Mouse (Mus musculus) large intestine, adult 2 months (tissue): ENCODE data around the gene Lpar5. TPM values are rescaled to one million over a fixed set of nuclear protein-coding genes. Genes with fewer than 3 reads are reported as not detected.
"Not testable (repeated sequence)": the region's sequence is repeated elsewhere in the genome, so short reads cannot be mapped to it uniquely, and the experiment has no call there.

Experiments
- DNase-seq: peaks from one replicate; pipeline ENCODE4 v3.0.0-alpha.2; 2012; ENCODE audit warnings: low read depth, low spot score
- WGBS: fragments of 180-500 bp; shearing (Covaris S2); methylation state at CpG from one replicate; pipeline ENCODE4 v1.1.7; 2018; 5-methylcytosine and 5-hydroxymethylcytosine counted together
- polyA plus RNA-seq: library from polyadenylated mRNA; depleted of rRNA; stranded (reverse); fragments of >200 nt; gene quantifications from 2 replicates; pipeline ENCODE4 v1.2.3, GENCODE M21; 2012; rRNA removed

Gene Lpar5
- polyA plus RNA-seq, result 55.4 and 127 TPM in 2 replicates

- DNase-seq, result no peak
- 25% methylated on average over 8 of the region's 8 CpGs for WGBS
These were observed at the start of gene Lpar5 for GRCm38 (mm10) chr6:125067571-125067995. Lpar5 (plus strand) TSS chr6:125067920.

- DNase-seq, result not testable (repeated sequence)
- WGBS, result 39% methylated on average over 8 of the region's 9 CpGs
These were observed 37.2 kb upstream of the Lpar5 start for GRCm38 (mm10) chr6:125030532-125030931.

GRCm38 (mm10) chr6:125031604-125032003 is 36.1 kb upstream of the Lpar5 start:
- WGBS, result 82% methylated on average over 16 of the region's 16 CpGs
- DNase-seq, result no peak

GRCm38 (mm10) chr6:125038666-125039065 is 29.1 kb upstream of the Lpar5 start:
- DNase-seq, result no peak
- WGBS, result 96% methylated on average over 4 of the region's 4 CpGs

DNA sequence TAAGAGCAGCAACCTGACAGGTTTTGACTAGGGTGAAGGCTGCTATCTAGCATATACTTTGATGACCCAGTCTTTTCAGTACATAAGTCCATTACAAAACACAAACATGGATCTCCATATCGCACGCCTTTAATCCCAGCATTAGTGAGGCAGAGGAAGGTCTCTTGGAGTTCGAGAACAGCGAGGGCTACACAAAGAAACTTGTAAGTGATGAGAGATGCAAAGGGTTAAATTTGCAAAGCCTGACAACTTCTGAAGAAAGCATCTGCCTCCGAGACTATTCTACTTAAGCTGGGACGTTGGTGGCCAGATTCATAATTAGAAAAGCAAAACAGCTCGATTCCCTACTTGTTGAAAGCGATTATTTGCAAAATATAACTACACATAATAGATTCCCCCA is 28.6 kb upstream of the Lpar5 start:
- DNase-seq, result no peak
- WGBS, result 5% methylated on average over 8 of the region's 8 CpGs

DNA sequence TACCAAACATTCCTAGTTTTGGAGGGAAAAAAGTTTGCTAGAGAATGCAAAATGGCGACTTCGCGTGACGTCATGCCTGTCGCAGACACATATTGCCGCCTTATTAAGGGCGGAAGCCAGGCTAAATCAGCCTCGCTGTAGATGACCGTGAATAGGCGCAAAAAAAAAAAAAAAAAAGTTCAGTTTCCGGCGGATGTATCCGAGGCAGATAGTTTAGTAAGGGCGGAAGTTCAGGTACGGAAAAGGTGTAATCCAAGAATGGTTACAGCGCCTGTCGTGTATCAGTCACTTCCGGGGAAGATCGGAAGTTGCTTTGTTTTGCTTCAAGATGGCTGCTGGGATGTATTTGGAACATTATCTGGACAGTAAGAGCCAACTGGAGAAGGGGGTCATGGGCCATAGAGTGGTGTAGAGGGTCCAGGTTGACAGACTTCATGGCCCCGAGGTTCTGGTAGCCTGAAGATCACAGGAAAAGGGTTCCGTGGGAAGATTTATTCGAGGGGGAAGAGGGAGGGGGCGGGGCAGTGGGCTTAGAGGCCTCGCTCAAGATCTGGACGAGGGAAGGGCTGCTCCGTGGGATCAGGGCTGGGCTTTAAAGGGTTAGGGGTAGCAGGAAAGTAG is 28.1 kb upstream of the Lpar5 start, which contains the start of gene Ing4:
TSS of gene Ing4 (plus strand) at position 228 of the 621 bp plus-strand sequence.
- under 1% methylated on average over 26 of the region's 26 CpGs for WGBS
- DNase-seq, result peak; percentile 89

GRCm38 (mm10) chr6:125040221-125040620 is 27.5 kb upstream of the Lpar5 start:
- DNase-seq, result no peak
- 5% methylated on average over 7 of the region's 7 CpGs for WGBS

DNA sequence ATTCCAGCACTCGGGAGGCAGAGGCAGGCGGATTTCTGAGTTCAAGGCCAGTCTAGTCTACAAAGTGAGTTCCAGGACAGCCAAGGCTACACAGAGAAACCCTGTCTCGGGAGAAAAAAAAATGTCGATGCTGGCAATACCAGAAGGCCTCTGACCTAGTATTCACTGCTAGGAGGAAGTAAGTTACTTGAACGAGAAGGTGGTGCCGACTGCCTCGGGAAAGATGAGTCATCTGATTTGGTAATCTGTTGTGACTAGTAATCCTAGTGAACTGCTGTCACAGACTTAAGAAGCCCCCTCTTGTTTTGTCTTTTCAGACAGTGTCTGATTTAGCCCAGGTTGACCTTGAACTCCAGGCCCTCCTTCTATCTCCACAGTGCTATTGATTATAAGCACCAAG is 26.7 kb upstream of the Lpar5 start:
- DNase-seq, result no peak
- WGBS, result 24% methylated on average over 7 of the region's 7 CpGs

DNA sequence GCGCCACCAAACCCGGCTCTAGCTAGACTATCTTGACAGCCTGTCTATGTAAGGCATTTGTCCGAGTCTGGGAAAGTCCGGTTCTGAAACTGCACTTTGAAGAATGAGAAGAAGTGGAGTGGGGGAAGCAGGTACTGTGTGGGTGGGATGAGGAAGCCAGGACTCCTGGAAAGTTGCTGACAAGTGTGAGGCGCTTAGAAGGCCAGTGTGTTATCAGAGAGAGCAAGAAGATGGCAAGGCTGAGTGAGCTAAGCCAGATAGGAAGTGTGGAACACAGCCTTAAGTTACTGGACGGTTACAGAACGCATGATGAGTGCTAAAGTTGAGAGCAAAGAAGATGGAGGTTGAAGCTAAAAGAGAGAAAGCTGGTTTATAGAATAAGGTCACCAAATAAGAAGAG is 25.6 kb upstream of the Lpar5 start:
- 90% methylated on average over 7 of the region's 7 CpGs for WGBS
- DNase-seq, result no peak

DNA sequence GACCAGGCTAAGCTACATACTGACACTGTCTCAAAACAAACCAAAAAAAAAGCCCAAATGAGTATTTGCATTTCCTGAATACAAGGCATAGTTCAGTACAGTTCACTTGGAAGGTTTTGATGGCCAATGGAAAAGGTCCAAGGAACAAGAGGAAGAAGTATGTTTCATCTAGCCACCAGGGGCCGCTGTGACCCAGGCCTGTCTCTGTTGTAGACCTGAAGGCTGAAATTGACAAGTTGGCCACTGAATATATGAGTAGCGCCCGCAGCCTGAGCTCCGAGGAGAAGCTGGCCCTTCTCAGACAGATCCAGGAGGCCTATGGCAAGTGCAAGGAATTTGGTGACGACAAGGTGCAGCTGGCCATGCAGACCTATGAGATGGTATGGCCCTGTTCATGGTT is 21.0 kb upstream of the Lpar5 start:
- WGBS, result 31% methylated on average over 5 of the region's 5 CpGs
- peak; percentile 53 for DNase-seq

- WGBS, result 52% methylated on average over 20 of the region's 20 CpGs
- DNase-seq, result no peak
These were observed 18.0 kb upstream of the Lpar5 start, which contains the start of gene Acrbp for GRCm38 (mm10) chr6:125049678-125050077. Acrbp (plus strand) TSS chr6:125049689.

GRCm38 (mm10) chr6:125051237-125051636 is 16.5 kb upstream of the Lpar5 start:
- 72% methylated on average over 5 of the region's 5 CpGs for WGBS
- DNase-seq, result no peak

DNA sequence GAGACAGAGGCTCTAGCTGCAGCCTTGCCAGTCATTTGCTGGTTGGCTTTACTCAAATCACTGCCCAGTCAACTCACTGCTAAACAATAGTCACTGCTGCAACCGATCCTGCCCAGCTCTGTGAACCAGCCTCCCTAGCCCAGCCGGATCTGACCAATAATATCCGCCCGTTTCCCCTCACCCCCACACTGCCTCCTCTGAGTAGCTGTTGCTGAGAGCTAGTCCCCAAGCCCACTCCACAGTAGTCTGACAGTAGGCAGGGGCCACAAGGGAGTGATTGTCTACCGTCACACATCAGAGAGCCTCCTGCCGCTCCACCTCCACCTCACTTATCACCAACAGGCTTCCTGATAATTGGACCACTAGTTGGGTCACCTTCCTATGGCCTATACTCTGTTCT is 6.2 kb upstream of the Lpar5 start:
- no peak for DNase-seq
- WGBS, result 69% methylated on average over 6 of the region's 6 CpGs

- DNase-seq, result no peak
- 86% methylated on average over 5 of the region's 5 CpGs for WGBS
These were observed 5.2 kb upstream of the Lpar5 start for GRCm38 (mm10) chr6:125062511-125062910.

DNA sequence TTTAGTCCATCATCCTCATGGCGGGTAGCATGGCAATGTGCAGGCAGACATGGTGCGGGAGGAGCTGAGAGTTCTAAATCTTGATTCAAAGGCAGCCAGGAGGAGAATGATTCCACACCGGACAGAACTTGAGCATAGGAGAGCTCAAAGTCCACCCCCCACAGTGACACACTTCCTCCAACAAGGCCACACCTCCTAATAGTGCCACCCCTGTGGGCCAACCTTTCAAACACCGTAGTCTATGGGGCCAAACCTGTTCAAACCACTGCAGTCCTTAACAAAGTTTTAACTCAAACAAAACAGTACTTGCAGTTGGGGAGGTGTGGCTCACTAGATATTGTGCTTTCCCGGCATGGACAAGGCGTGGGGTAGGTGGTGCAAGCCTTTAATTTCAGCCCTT is 3.8 kb upstream of the Lpar5 start:
- no peak for DNase-seq
- 54% methylated on average over 6 of the region's 6 CpGs for WGBS

GRCm38 (mm10) chr6:125065223-125065622 is 2.5 kb upstream of the Lpar5 start:
- WGBS, result 60% methylated on average over 1 of the region's 1 CpGs
- not testable (repeated sequence) for DNase-seq

- no peak for DNase-seq
- 28% methylated on average over 18 of the region's 18 CpGs for WGBS
These were observed 3.6 kb downstream of the Lpar5 start for GRCm38 (mm10) chr6:125071170-125071895.

DNA sequence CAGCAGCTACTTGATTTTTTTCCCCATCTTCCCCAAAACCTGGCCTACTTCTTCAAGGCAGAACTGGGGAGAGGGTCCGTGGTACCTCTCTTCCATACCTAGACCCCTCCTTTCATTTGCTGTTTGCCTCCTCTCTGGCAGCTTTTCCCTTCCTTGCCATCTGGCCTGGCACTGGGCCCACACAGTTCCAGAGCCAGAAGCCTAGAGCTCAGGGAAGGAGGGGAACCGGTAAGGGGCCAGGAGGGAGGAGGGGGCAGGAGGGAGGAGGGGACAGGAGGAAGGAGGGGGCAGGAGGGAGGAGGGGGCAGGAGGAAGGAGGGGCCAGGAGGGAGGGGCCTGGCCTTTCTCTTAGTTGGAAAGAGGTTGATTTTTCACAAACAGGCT is 4.2 kb downstream of the Lpar5 start:
- 2% methylated on average over 2 of the region's 2 CpGs for WGBS
- no peak for DNase-seq

DNA sequence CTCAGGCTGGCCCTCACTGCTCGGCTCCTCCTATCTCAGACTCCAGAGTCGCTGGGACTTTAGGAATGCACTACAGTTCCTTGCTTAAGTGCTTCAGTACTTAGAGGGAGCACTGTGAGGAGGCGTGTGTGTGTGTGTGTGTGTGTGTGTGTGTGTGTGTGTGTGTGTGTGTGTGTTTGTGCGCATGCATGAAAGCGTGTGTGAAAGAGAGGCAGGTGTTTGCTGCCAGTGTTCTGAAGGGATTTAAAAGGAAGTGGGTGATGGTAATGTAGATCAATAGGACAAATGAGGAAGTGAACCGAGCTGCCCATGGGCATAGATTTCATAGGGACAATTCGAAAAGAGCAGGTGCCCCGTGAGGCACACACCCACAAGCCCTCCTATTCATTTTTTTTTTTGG is 6.1 kb downstream of the Lpar5 start:
- no peak for DNase-seq
- WGBS, result 13% methylated on average over 8 of the region's 8 CpGs

DNA sequence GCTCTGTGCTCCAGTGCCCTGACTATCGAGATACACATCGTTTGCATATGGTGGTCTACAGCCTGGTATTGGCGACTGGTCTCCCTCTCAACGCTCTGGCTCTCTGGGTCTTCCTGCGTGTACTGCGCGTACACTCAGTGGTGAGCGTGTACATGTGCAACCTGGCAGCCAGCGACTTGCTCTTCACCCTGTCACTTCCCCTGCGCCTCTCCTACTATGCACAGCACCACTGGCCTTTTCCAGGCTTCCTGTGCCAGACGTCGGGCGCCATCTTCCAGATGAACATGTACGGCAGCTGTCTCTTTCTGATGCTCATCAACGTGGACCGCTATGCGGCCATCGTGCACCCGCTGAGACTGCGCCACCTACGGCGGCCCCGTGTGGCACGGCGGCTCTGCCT is 13.7 kb downstream of the Lpar5 start:
- no peak for DNase-seq
- 70% methylated on average over 25 of the region's 25 CpGs for WGBS
